Mouse (Mus musculus) liver, embryonic 14.5 days (tissue): ENCODE data around the gene Tspyl3. TPM values are rescaled to one million over a fixed set of nuclear protein-coding genes. Genes with fewer than 3 reads are reported as not detected.

Source experiments
- ATAC-seq: fragments of 200-750 bp; cut with Nextera tagmentation; 2 replicates; pipeline ENCODE4 v1.8.0; 2017; ENCODE audit warnings: moderate number of reproducible peaks, mild to moderate bottlenecking, moderate library complexity; ENCODE audit not compliant: insufficient read depth
- DNase-seq, 3 experiments: peaks; one replicate each; pipeline ENCODE4 v3.0.0-alpha.2; 2012 to 2013; ENCODE audit warnings: low read depth in 3 of 3, low spot score in 3 of 3
- H3K27ac ChIP-seq: fragments of 300-500 bp; sonication (generic); 2 replicates; pipeline ENCODE4 v1.5.1; 2014; ENCODE audit warnings: moderate library complexity, mild to moderate bottlenecking, control low read depth, inconsistent platforms
- H3K27me3 ChIP-seq: fragments of 300-500 bp; sonication (generic); 2 replicates; pipeline ENCODE4 v1.6.1; 2014; ENCODE audit warnings: mild to moderate bottlenecking, low read length, moderate library complexity; ENCODE audit not compliant: control insufficient read depth, insufficient read depth
- H3K36me3 ChIP-seq: fragments of 300-500 bp; sonication (generic); replicated peaks from 2 replicates; pipeline ENCODE4 v1.6.1; 2014; ENCODE audit warnings: low read depth; ENCODE audit not compliant: control insufficient read depth, insufficient read depth
- H3K4me1 ChIP-seq, 2 experiments: fragments of 200-500 bp in 1 of 2; fragments of 300-500 bp in 1 of 2; sonication (generic) in 1 of 2; replicated peaks; 2 replicates each; pipeline ENCODE4 v1.6.1; 2012 to 2014; ENCODE audit warnings: antibody characterized with exemption in 1 of 2, inconsistent platforms in 1 of 2, low read length in 1 of 2; ENCODE audit not compliant: control insufficient read depth in 2 of 2, insufficient read depth in 2 of 2
- H3K4me2 ChIP-seq: fragments of 300-500 bp; sonication (generic); 2 replicates; pipeline ENCODE4 v1.6.1; 2014; ENCODE audit warnings: low read depth, mild to moderate bottlenecking, control low read depth, moderate library complexity
- H3K4me3 ChIP-seq, 2 experiments: fragments of 200-500 bp in 1 of 2; fragments of 300-500 bp in 1 of 2; sonication (generic) in 1 of 2; 2 replicates each; pipeline ENCODE4 v1.5.1; 2012 to 2014; ENCODE audit warnings: low read depth in 2 of 2, low read length in 2 of 2, mild to moderate bottlenecking in 2 of 2, control low read depth in 1 of 2, inconsistent platforms in 1 of 2, moderate library complexity in 1 of 2; ENCODE audit not compliant: insufficient read depth in 1 of 2
- H3K9ac ChIP-seq: fragments of 300-500 bp; sonication (generic); replicated peaks from 2 replicates; pipeline ENCODE4 v1.6.1; 2014; ENCODE audit warnings: mild to moderate bottlenecking, control low read depth, moderate library complexity
- H3K9me3 ChIP-seq: fragments of 300-500 bp; sonication (generic); 2 replicates; pipeline ENCODE4 v1.6.1; 2016; ENCODE audit warnings: low read length, mixed read lengths; ENCODE audit not compliant: control insufficient read depth
- CTCF ChIP-seq: IDR thresholded peaks from 2 replicates; pipeline ENCODE4 v1.5.1; 2016; ENCODE audit warnings: antibody characterized with exemption, low read depth, control low read depth
- EP300 ChIP-seq: IDR thresholded peaks from 2 replicates; pipeline ENCODE4 v1.6.1; 2016; ENCODE audit warnings: antibody characterized with exemption, low read depth
- WGBS: fragments of 180-500 bp; shearing (Covaris S2); extraction: QIAGEN DNeasy Blood & Tissue Kit; methylation state at CpG from one replicate; pipeline ENCODE4 v1.1.7; 2014; ENCODE audit not compliant: insufficient replicate concordance; 5-methylcytosine and 5-hydroxymethylcytosine counted together
- polyA plus RNA-seq, 2 experiments: library from polyadenylated mRNA; depleted of rRNA in 1 of 2; stranded (reverse) in 1 of 2; unstranded in 1 of 2; fragments of >200 nt; fragmentation: Nextera tagmentation in 1 of 2; extraction: Ambion mirVana in 1 of 2; gene quantifications; 2 replicates each; pipeline versions ENCODE4 v1.2.1 to v1.2.3; 2012 to 2014

Tspyl3 gene
- polyA plus RNA-seq, 2 experiments = 1.6 to 2.3 TPM

- no peak overlapping the region for H3K4me2 ChIP-seq
- no peak overlapping the region for H3K9ac ChIP-seq
- H3K4me3 ChIP-seq = no peak overlapping the region
- DNase-seq (no peak), ATAC-seq (no peak)
- no peak for TF ChIP-seq CTCF
- no peak for TF ChIP-seq EP300
- 70% methylated on average over 3 of the region's 3 CpGs for WGBS
- H3K4me1 ChIP-seq = peaks cover 29 to 50% of the 10 kb centered on the region in 2 experiments
- no peaks in the 10 kb centered on the region for H3K27me3 ChIP-seq
- no peak overlapping the region for H3K27ac ChIP-seq
- H3K9me3 ChIP-seq = no peaks in the 10 kb centered on the region
- H3K36me3 ChIP-seq = no peaks in the 10 kb centered on the region
Measured at GRCm38 (mm10) chr2:153218516-153218915, 6.7 kb downstream of the Tspyl3 start.

GRCm38 (mm10) chr2:153217826-153218340 is 7.4 kb downstream of the Tspyl3 start:
- Histone ChIP-seq H3K4me3 (no peak overlapping the region), H3K4me1 (peaks cover 29 to 47% of the 10 kb centered on the region in 2 experiments), H3K36me3 (no peaks in the 10 kb centered on the region), H3K4me2 (no peak overlapping the region), H3K27ac (no peak overlapping the region), H3K9ac (no peak overlapping the region), H3K27me3 (no peaks in the 10 kb centered on the region), H3K9me3 (no peaks in the 10 kb centered on the region)
- ATAC-seq = no peak
- DNase-seq = no peak
- TF ChIP-seq CTCF (no peak), EP300 (no peak)
- WGBS = 79% methylated on average over 10 of the region's 10 CpGs

DNA sequence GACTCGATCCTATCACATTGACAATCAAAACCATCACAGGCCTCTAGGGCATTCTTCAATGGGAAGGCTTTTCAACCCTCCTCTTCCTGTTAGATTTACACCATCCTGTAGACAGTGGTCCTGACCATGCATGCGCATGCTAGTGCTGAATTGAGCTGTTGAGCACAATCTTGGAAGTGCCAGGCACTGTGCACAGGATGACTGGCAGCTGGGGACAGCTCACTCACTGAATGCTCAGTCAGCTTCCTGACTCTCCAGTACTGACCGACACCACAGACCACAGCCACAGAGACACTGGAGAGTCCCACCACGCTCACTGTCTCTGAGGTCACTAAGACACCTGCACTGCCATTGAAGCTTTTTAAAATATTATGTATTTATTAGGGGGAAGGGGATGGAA is 9.8 kb downstream of the Tspyl3 start:
- no peak overlapping the region for H3K27ac ChIP-seq

GRCm38 (mm10) chr2:153214771-153215259 is 10.4 kb downstream of the Tspyl3 start:
- H3K9ac ChIP-seq = no peak overlapping the region
- WGBS = 19% methylated on average over 6 of the region's 6 CpGs
- no peak overlapping the region for H3K27ac ChIP-seq
- H3K4me3 ChIP-seq = no peak overlapping the region
- DNase-seq = no peak
- H3K27me3 ChIP-seq = no peaks in the 10 kb centered on the region
- no peaks in the 10 kb centered on the region for H3K9me3 ChIP-seq
- no peak overlapping the region for H3K4me2 ChIP-seq
- H3K36me3 ChIP-seq = no peaks in the 10 kb centered on the region
- H3K4me1 ChIP-seq = peaks cover under 1 to 18% of the 10 kb centered on the region in 2 experiments; a peak in 3 of 4 replicates
- no peak for TF ChIP-seq EP300
- TF ChIP-seq CTCF = no peak
- ATAC-seq = peak; percentile 47; the same call in 1 of the 2 replicates

More for the DNA sequence above, 9.8 kb downstream of the Tspyl3 start:
- Histone ChIP-seq H3K4me3 (no peak overlapping the region), H3K27me3 (no peaks in the 10 kb centered on the region), H3K9me3 (no peaks in the 10 kb centered on the region), H3K36me3 (no peaks in the 10 kb centered on the region), H3K9ac (no peak overlapping the region), H3K4me2 (no peak overlapping the region), H3K4me1 (peaks cover 6 to 24% of the 10 kb centered on the region in 2 experiments)
- 25% methylated on average over 4 of the region's 4 CpGs for WGBS
- DNase-seq (no peak), ATAC-seq (peak; percentile 27; the same call in 1 of the 2 replicates)
- no peak for TF ChIP-seq EP300

DNA sequence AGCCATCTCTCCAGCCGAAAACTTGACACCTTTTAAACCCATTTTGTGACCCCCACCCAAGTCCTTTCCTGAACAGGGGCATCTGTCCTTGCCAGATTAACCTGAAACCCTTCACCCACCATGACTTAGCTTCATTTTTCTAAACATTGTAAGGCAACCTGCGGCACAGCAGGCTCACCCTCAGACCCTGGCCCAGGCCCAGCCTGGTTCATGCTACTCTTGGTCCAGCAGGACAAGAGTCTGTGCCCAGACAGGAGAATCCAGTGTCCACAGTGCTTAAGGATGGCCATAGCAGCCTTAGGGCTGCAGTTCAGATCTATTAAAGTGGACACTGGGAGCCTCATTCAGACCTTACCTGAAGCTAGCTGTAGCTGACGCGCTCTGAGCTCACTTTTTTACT is 11.9 kb downstream of the Tspyl3 start:
- Histone ChIP-seq H3K9me3 (no peaks in the 10 kb centered on the region), H3K36me3 (peaks cover 4% of the 10 kb centered on the region), H3K4me1 (peaks cover 0 to 18% of the 10 kb centered on the region in 2 experiments; a peak in 3 of 4 replicates), H3K27me3 (no peaks in the 10 kb centered on the region), H3K4me2 (no peak overlapping the region), H3K9ac (no peak overlapping the region), H3K27ac (no peak overlapping the region), H3K4me3 (no peak overlapping the region)
- DNase-seq (no peak), ATAC-seq (no peak)
- TF ChIP-seq EP300 (no peak), CTCF (no peak)
- 80% methylated on average over 4 of the region's 4 CpGs for WGBS
